Mouse (Mus musculus) CH12.LX (cell line): ENCODE data around the gene Itgb3bp.

ENCODE experiments used
- CHD1 ChIP-seq: IDR thresholded peaks from 2 replicates; pipeline ENCODE4 v1.6.1; 2012; ENCODE audit warnings: low read depth, low read length, improper control_type of control experiment, inconsistent platforms
- CTCF ChIP-seq, 2 experiments: IDR thresholded peaks in 1 of 2; conservative IDR thresholded peaks in 1 of 2; 2 replicates each; pipeline ENCODE4 v1.5.1; 2011 to 2012; ENCODE audit warnings: low read depth in 2 of 2, low read length in 2 of 2, improper control_type of control experiment in 1 of 2, inconsistent platforms in 1 of 2, mild to moderate bottlenecking in 1 of 2, moderate library complexity in 1 of 2
- E2F4 ChIP-seq: IDR thresholded peaks from 2 replicates; pipeline ENCODE4 v1.6.1; 2011; ENCODE audit warnings: low read depth, low read length, improper control_type of control experiment; ENCODE audit not compliant: insufficient replicate concordance
- ELF1 ChIP-seq: IDR thresholded peaks from 2 replicates; pipeline ENCODE4 v1.6.1; 2014; ENCODE audit warnings: low read depth, mild to moderate bottlenecking, inconsistent platforms, low read length, improper control_type of control experiment
- EP300 ChIP-seq: IDR thresholded peaks from 2 replicates; pipeline ENCODE4 v1.6.1; 2011; ENCODE audit warnings: low read length, improper control_type of control experiment
- IRF4 ChIP-seq: IDR thresholded peaks from 2 replicates; pipeline ENCODE4 v1.6.1; 2014; ENCODE audit warnings: low read depth, mild to moderate bottlenecking, inconsistent platforms, low read length, improper control_type of control experiment
- JUND ChIP-seq: conservative IDR thresholded peaks from 2 replicates; pipeline ENCODE4 v1.6.1; 2011; ENCODE audit warnings: low read depth, low read length, improper control_type of control experiment
- MXI1 ChIP-seq: IDR thresholded peaks from 2 replicates; pipeline ENCODE4 v1.6.1; 2011; ENCODE audit warnings: mild to moderate bottlenecking, low read depth, low read length, improper control_type of control experiment
- NELFE ChIP-seq: IDR thresholded peaks from 2 replicates; pipeline ENCODE4 v1.6.1; 2011; ENCODE audit warnings: low read depth, low read length, improper control_type of control experiment
- POLR2A ChIP-seq: IDR thresholded peaks from 2 replicates; pipeline ENCODE4 v1.6.1; 2011; ENCODE audit warnings: low read depth, mild to moderate bottlenecking, improper control_type of control experiment, low read length
- UBTF ChIP-seq: IDR thresholded peaks from 2 replicates; pipeline ENCODE4 v1.6.1; 2012; ENCODE audit warnings: low read depth, mild to moderate bottlenecking, inconsistent platforms, low read length, improper control_type of control experiment, moderate library complexity
- USF1 ChIP-seq: IDR thresholded peaks from 2 replicates; pipeline ENCODE4 v1.6.1; 2014; ENCODE audit warnings: low read depth, mild to moderate bottlenecking, inconsistent platforms, low read length, improper control_type of control experiment
- ZKSCAN1 ChIP-seq: IDR thresholded peaks from 2 replicates; pipeline ENCODE4 v1.6.1; 2012; ENCODE audit warnings: low read depth, inconsistent platforms, low read length, improper control_type of control experiment, borderline replicate concordance

DNA sequence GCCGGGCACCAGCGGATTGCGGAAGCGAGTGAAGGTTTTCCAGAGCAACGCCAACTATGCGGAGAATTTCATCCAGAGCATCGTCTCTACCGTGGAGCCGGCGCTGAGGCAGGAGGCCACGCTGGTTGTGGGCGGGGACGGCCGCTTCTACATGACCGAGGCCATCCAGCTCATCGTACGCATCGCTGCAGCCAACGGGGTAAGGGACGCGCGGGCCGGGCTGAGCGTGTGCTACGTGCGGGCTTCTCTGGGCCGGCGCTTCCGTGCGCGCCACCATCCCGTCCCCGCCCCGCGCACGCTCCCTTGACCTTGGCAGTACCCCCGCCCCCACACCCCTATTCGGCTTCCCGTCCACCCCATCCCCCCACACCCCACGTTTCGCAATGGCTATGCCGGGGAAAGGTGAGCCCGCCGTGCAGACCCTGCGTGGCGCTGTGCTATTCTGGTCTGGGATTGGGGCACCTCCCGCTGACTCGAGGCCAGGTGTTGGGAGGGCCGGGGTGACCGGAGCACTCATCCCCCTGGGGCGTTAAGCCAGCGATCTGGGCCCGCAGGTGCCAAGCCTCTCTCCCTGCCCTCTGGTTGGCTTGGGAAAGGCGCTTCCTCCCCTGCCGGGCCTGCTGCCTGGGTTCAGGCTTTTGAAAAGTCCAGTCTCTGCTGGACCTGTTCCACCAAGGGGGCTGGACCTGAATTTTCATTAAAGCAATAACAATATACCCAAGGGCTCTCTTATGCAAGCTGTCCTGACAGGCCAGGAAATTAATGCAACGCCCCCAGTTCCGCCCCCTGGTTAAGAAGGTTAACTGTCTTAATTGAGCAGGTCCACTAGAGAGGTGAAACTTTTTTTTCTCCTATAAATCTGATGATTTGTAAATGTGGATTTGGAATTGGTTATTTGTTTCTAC, at the start of gene Itgb3bp:
- TF ChIP-seq ELF1 (peak; percentile 62; the same call in 1 of the 2 replicates), CHD1 (no peak), EP300 (no peak), CTCF (conservative IDR thresholded peaks at IDR 0.05 in 1 of 2, IDR thresholded peaks at IDR 0.05 in 1 of 2; ENCODE audit: low read depth in 2 of 2, low read length in 2 of 2) (no peak), NELFE (peak; percentile 7), UBTF (peak; percentile 70; the same call in 1 of the 2 replicates), IRF4 (no peak), E2F4 (no peak), POLR2A (peak; percentile 60; the same call in 1 of the 2 replicates), ZKSCAN1 (no peak), MXI1 (peak; percentile 86), JUND (no peak), USF1 (no peak)
